Mouse (Mus musculus) ES-E14 (cell line): Measurements from ENCODE around the gene Dst.

ENCODE experiments used
- HCFC1 ChIP-seq: IDR thresholded peaks from 2 replicates; pipeline ENCODE4 v1.6.1; 2012; ENCODE audit warnings: low read length, inconsistent platforms, borderline replicate concordance; ENCODE audit not compliant: insufficient read depth
- ZNF384 ChIP-seq: IDR thresholded peaks from 2 replicates; pipeline ENCODE4 v1.6.1; 2012; ENCODE audit warnings: low read depth, low read length, inconsistent platforms

DNA sequence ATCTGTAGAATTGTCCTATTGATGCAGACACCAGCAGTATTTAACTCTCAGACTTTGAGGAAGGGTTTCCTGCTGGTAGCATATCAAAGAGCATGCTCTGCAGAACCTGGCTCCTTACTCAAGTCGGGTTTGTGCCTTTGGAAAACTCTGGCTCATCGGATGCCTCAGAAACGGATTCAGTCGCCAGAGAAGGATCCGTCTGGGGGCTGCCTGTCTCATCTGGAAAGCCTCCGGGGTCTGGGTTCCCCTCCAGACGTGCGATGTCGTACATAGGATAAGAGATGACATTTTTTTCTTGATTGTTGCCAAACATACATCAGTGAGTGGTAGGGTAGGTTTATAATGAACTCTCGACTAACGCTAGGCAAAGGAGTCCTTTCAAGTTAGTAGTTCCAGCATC lies 361.6 kb downstream of the Dst start:
- TF ChIP-seq HCFC1 (no peak), ZNF384 (no peak)
